In genomic region chr12:69093073-69093797, GRCm38 (mm10) we compare ENCODE assay signal across 12 mouse cellular contexts.
DNase-seq lines count a peak whose midpoint lies in the region; ATAC-seq and TF ChIP-seq lines count a peak whose summit lies in the region.
"Had no signal": no experiment of that assay in that cellular context is flagged by ENCODE, and none has a peak within 500 bp of the region (broad histone marks: within the 10 kb centered on the region; RNA-seq: fewer than 3 reads in every experiment).

No protein-coding gene starts in this region.

- peak; percentile 63 for TF ChIP-seq CTCF in left cerebral cortex, adult 2 months (IDR thresholded peaks at IDR 0.05)

- no peak for ATAC-seq in embryonic facial prominence, embryonic 11.5 days (replicated peaks; ENCODE audit: insufficient number of reproducible peaks, low FRiP score, low TSS enrichment, low read depth)

- no peak overlapping the region for H3K27ac ChIP-seq in left cerebral cortex, adult 2 months
- no peak overlapping the region for H3K27ac ChIP-seq in embryonic facial prominence, embryonic 11.5 days (replicated peaks; ENCODE audit: low read depth, low read length)
- H3K27ac ChIP-seq: heart, embryonic 10.5 days; midbrain, embryonic 12.5 days had no signal

- DNase-seq in left cerebral cortex, adult 2 months (ENCODE audit: extremely low spot score in 1 of 2, low spot score in 2 of 2): peak; percentile 20 to 22
- DNase-seq in left cerebral cortex, postnatal 10 days (ENCODE audit: extremely low spot score in 1 of 2, low spot score in 2 of 2): no peak
- DNase-seq in 416B (ENCODE audit: low read depth): peak; percentile 31
- peak; percentile 19 for DNase-seq in CD4-positive helper T cell, adult 2 months (ENCODE audit: low read depth, low spot score)
- DNase-seq in embryonic facial prominence, embryonic 11.5 days (ENCODE audit: low spot score): peak; percentile 19
- DNase-seq in adrenal gland, adult 8-10 months: no peak
- DNase-seq in adrenal gland, adult (ENCODE audit: inconsistent age in 2 of 2, low spot score in 1 of 2): no peak
- DNase-seq: adrenal gland, postnatal 36 days; kidney, adult 2 months had no signal

- H3K27me3 ChIP-seq in embryonic facial prominence, embryonic 11.5 days (ENCODE audit: control insufficient read depth, insufficient read depth, low read length): no peaks in the 10 kb centered on the region
- H3K27me3 ChIP-seq: limb, embryonic 12.5 days; midbrain, embryonic 12.5 days had no signal

- no peaks in the 10 kb centered on the region for H3K36me3 ChIP-seq in embryonic facial prominence, embryonic 11.5 days (replicated peaks; ENCODE audit: control insufficient read depth, insufficient read depth, low read depth, low read length)
- H3K36me3 ChIP-seq: heart, embryonic 10.5 days; limb, embryonic 12.5 days; midbrain, embryonic 12.5 days had no signal

- no peak overlapping the region for H3K4me2 ChIP-seq in embryonic facial prominence, embryonic 11.5 days (ENCODE audit: low read depth, low read length)
- H3K4me2 ChIP-seq: limb, embryonic 12.5 days; midbrain, embryonic 12.5 days had no signal

- H3K9me3 ChIP-seq in embryonic facial prominence, embryonic 11.5 days (replicated peaks; ENCODE audit: control insufficient read depth, low read length): no peaks in the 10 kb centered on the region
- H3K9me3 ChIP-seq: heart, embryonic 10.5 days; limb, embryonic 12.5 days; midbrain, embryonic 12.5 days had no signal

- no peak overlapping the region for H3K9ac ChIP-seq in embryonic facial prominence, embryonic 11.5 days (replicated peaks; ENCODE audit: low read length)
- H3K9ac ChIP-seq: limb, embryonic 12.5 days; midbrain, embryonic 12.5 days had no signal

- no peak overlapping the region for H3K4me3 ChIP-seq in left cerebral cortex, adult 2 months
- H3K4me3 ChIP-seq in embryonic facial prominence, embryonic 11.5 days (ENCODE audit: low read depth, low read length): no peak overlapping the region
- H3K4me3 ChIP-seq: heart, embryonic 10.5 days; limb, embryonic 12.5 days; midbrain, embryonic 12.5 days had no signal

- intact Hi-C loops in left cerebral cortex, adult 2 months (cut with DNase I): loop anchor here (5.0 kb wide), 1 partner anchor 1666 kb away; no protein-coding TSS in a partner anchor
- intact Hi-C loops in left cerebral cortex, postnatal 10 days (cut with DNase I): no loop called here

- 63% methylated on average over 13 of the region's 13 CpGs for WGBS in embryonic facial prominence, embryonic 11.5 days

- no peaks in the 10 kb centered on the region for H3K4me1 ChIP-seq in embryonic facial prominence, embryonic 11.5 days (ENCODE audit: control insufficient read depth, insufficient read depth, low read length)
- H3K4me1 ChIP-seq: heart, embryonic 10.5 days; midbrain, embryonic 12.5 days had no signal

Comparison
In these comparisons a context has a peak if more than half of its experiments do, and no peak if none do; other contexts are left out.
1. DNase-seq: peak in left cerebral cortex, adult 2 months (2 of 2), 416B (single experiment), CD4-positive helper T cell, adult 2 months (single experiment) and embryonic facial prominence, embryonic 11.5 days (single experiment); none in left cerebral cortex, postnatal 10 days (0 of 2), adrenal gland, adult 8-10 months (single experiment) and adrenal gland, adult (0 of 2).